Mouse (Mus musculus) stomach, embryonic 15.5 days (tissue): ENCODE data around the gene Prkcb. TPM values are rescaled to one million over a fixed set of nuclear protein-coding genes. Genes with fewer than 3 reads are reported as not detected.

Experiments used
- ATAC-seq: fragments of 200-750 bp; cut with Nextera tagmentation; 2 replicates; pipeline ENCODE4 v1.8.0; 2017; ENCODE audit warnings: low read depth, moderate number of reproducible peaks, moderate TSS enrichment; ENCODE audit not compliant: insufficient read depth, low FRiP score
- H3K27ac ChIP-seq: fragments of 300-500 bp; sonication (generic); 2 replicates; pipeline ENCODE4 v1.5.1; 2015; ENCODE audit warnings: mild to moderate bottlenecking, inconsistent platforms
- H3K27me3 ChIP-seq: fragments of 300-500 bp; sonication (generic); replicated peaks from 2 replicates; pipeline ENCODE4 v1.6.1; 2015; ENCODE audit warnings: inconsistent platforms
- H3K36me3 ChIP-seq: fragments of 300-500 bp; sonication (generic); 2 replicates; pipeline ENCODE4 v1.6.1; 2015; ENCODE audit warnings: inconsistent platforms
- H3K4me1 ChIP-seq: fragments of 300-500 bp; sonication (generic); 2 replicates; pipeline ENCODE4 v1.6.1; 2015; ENCODE audit warnings: inconsistent platforms
- H3K4me2 ChIP-seq: fragments of 300-500 bp; sonication (generic); 2 replicates; pipeline ENCODE4 v1.6.1; 2015; ENCODE audit warnings: mild to moderate bottlenecking, inconsistent platforms
- H3K4me3 ChIP-seq: fragments of 300-500 bp; sonication (generic); replicated peaks from 2 replicates; pipeline ENCODE4 v1.5.1; 2015; ENCODE audit warnings: inconsistent platforms
- H3K9ac ChIP-seq: fragments of 300-500 bp; sonication (generic); 2 replicates; pipeline ENCODE4 v1.6.1; 2015; ENCODE audit warnings: inconsistent platforms
- H3K9me3 ChIP-seq: fragments of 300-500 bp; sonication (generic); 2 replicates; pipeline ENCODE4 v1.6.1; 2016; ENCODE audit warnings: inconsistent platforms
- WGBS: fragments of 180-500 bp; shearing (Covaris S2); methylation state at CpG from one replicate; pipeline ENCODE4 v1.1.7; 2015; 5-methylcytosine and 5-hydroxymethylcytosine counted together
- polyA plus RNA-seq: library from polyadenylated mRNA; unstranded; fragments of >200 nt; fragmentation: Nextera tagmentation; extraction: Ambion mirVana; gene quantifications from 2 replicates; pipeline ENCODE4 v1.2.1, GENCODE M21; 2015

Prkcb gene
- polyA plus RNA-seq, 1 experiment from 2014 or later: 14.3 TPM

- peak; percentile 43; the same call in 1 of the 2 replicates for ATAC-seq
- WGBS: 66% methylated on average over 9 of the region's 9 CpGs
- Histone ChIP-seq H3K9ac (no peak overlapping the region), H3K36me3 (no peaks in the 10 kb centered on the region), H3K27me3 (no peaks in the 10 kb centered on the region), H3K4me3 (no peak overlapping the region), H3K4me2 (no peak overlapping the region), H3K27ac (no peak overlapping the region), H3K4me1 (no peaks in the 10 kb centered on the region), H3K9me3 (no peaks in the 10 kb centered on the region)
Measured at GRCm38 (mm10) chr7:122459203-122459965, 170.8 kb downstream of the Prkcb start.

DNA sequence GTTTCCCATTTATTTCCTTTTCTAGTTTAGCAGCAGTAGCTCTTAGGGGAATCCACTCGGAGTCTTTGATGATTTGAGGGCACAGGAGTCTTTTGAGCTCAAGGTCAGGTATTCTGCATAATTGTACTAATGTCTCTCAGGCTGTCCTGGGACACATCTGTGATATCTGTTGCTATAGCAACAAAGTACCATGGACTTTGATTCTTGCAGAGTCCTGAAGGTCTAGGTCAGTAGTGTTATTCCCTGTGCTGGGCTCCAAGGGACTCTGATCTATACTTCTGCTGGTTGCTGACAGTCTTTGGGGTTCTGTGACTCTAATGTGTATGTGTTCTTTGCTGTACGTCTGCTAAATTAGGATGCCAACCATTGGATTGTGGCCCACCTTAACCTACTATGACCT lies 171.5 kb downstream of the Prkcb start:
- Histone ChIP-seq H3K4me2 (no peak overlapping the region), H3K4me3 (no peak overlapping the region), H3K27ac (no peak overlapping the region), H3K27me3 (no peaks in the 10 kb centered on the region), H3K4me1 (no peaks in the 10 kb centered on the region), H3K9me3 (no peaks in the 10 kb centered on the region), H3K36me3 (no peaks in the 10 kb centered on the region), H3K9ac (no peak overlapping the region)
- no peak for ATAC-seq
- WGBS: 35% methylated on average over 2 of the region's 2 CpGs

DNA sequence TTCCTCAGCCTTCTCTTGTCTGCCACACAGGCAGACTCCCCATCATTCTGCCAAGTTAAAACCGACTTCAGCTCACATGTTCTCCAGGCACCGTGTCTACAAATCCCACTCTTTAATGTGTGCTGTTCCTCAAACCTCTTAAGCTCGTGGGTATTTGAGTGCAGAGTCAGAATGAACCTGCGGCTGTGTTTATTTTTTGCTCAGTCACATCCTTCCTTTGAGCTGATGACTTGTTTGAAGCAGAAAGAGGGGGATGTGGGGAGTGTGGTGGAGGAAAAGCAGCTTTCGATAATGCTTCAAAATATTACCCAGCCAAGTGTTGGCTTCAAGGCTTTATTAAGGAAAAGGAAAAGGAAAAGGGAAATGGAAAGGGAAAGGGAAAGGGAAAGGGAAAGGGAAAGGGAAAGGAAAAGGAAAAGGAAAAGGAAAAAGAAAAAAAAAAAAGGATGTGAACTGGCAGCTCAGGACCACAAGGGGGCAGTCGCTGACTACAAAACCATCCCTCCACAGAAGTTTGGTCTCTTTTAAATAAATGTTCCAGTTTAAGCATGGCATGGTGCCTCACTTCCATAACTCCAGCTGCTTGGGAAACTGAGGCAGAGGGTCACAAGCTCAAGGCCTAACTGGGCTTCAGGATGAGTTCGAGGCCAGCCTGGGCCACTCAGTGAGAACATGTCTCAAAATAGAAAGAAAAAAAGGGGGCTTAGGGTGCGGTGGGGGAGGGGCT lies 177.4 kb downstream of the Prkcb start:
- no peak overlapping the region for H3K4me2 ChIP-seq
- H3K4me3 ChIP-seq: no peak overlapping the region
- no peaks in the 10 kb centered on the region for H3K9me3 ChIP-seq
- H3K4me1 ChIP-seq: no peaks in the 10 kb centered on the region
- WGBS: 35% methylated on average over 8 of the region's 8 CpGs
- H3K36me3 ChIP-seq: no peaks in the 10 kb centered on the region
- no peak overlapping the region for H3K9ac ChIP-seq
- 0 out of 2 replicates have a peak, but pooled peaks cover 5% of the 10 kb centered on the region for H3K27me3 ChIP-seq
- no peak for ATAC-seq
- no peak overlapping the region for H3K27ac ChIP-seq

DNA sequence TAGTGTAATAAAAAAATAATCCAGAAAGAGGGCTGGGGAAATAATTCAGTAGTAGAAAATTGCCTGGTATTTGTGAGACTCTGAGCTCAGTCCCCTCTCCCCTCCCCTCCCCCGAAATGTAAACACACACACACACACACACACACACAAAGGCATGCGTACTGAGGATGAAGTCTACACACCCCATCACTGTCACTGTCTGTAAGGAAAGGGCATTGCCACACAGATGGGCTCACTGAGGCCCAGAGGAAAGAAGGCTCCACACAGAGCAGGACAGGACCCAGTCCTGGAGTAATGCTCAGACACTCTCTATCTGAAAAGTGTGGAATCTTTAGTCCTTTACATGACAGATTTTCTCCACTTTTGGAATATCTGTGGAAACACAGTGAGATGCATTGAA lies 178.2 kb downstream of the Prkcb start:
- Histone ChIP-seq H3K4me2 (no peak overlapping the region), H3K4me3 (no peak overlapping the region), H3K36me3 (no peaks in the 10 kb centered on the region), H3K4me1 (no peaks in the 10 kb centered on the region), H3K27me3 (0 out of 2 replicates have a peak, but pooled peaks cover 5% of the 10 kb centered on the region), H3K9ac (no peak overlapping the region), H3K27ac (no peak overlapping the region), H3K9me3 (no peaks in the 10 kb centered on the region)
- no peak for ATAC-seq
- 64% methylated on average over 2 of the region's 2 CpGs for WGBS

- H3K4me2 ChIP-seq: no peak overlapping the region
- H3K36me3 ChIP-seq: no peaks in the 10 kb centered on the region
- H3K27ac ChIP-seq: no peak overlapping the region
- no peaks in the 10 kb centered on the region for H3K9me3 ChIP-seq
- 0 out of 2 replicates have a peak, but pooled peaks cover 5% of the 10 kb centered on the region for H3K27me3 ChIP-seq
- no peak overlapping the region for H3K9ac ChIP-seq
- no peak for ATAC-seq
- H3K4me3 ChIP-seq: no peak overlapping the region
- WGBS: 69% methylated on average over 8 of the region's 8 CpGs
- H3K4me1 ChIP-seq: no peaks in the 10 kb centered on the region
Measured at GRCm38 (mm10) chr7:122467831-122468230, 179.3 kb downstream of the Prkcb start.

GRCm38 (mm10) chr7:122470370-122471280 lies 182.1 kb downstream of the Prkcb start:
- H3K4me3 ChIP-seq: no peak overlapping the region
- H3K36me3 ChIP-seq: no peaks in the 10 kb centered on the region
- H3K27me3 ChIP-seq: 0 out of 2 replicates have a peak, but pooled peaks cover 5% of the 10 kb centered on the region
- WGBS: 52% methylated on average over 18 of the region's 18 CpGs
- no peak overlapping the region for H3K9ac ChIP-seq
- no peaks in the 10 kb centered on the region for H3K4me1 ChIP-seq
- H3K4me2 ChIP-seq: no peak overlapping the region
- H3K9me3 ChIP-seq: no peaks in the 10 kb centered on the region
- no peak overlapping the region for H3K27ac ChIP-seq
- no peak for ATAC-seq

DNA sequence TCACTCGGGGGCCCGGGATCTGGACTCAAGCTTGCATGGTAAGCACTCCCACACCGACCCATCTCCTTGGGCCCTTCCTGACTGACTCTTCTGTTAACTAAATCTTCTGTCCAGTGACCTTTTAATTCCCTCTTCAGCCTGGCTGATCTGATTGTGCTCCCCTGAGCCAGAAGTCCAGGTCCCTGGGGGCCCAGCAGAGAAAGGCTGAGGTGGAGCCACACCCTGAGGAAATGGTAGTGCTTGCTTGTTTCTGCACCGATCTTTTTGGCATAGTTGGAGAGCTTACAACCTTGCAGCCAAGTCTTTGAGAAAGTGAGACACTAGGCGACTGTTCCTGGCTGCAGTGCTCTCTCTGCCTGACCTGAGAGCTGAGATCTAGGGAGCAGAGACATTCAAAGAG lies 183.7 kb downstream of the Prkcb start:
- 0 out of 2 replicates have a peak, but pooled peaks cover 5% of the 10 kb centered on the region for H3K27me3 ChIP-seq
- no peaks in the 10 kb centered on the region for H3K36me3 ChIP-seq
- no peak overlapping the region for H3K27ac ChIP-seq
- H3K9me3 ChIP-seq: no peaks in the 10 kb centered on the region
- WGBS: 75% methylated on average over 5 of the region's 5 CpGs
- no peak overlapping the region for H3K4me2 ChIP-seq
- H3K4me1 ChIP-seq: no peaks in the 10 kb centered on the region
- ATAC-seq: no peak
- no peak overlapping the region for H3K9ac ChIP-seq
- H3K4me3 ChIP-seq: no peak overlapping the region

DNA sequence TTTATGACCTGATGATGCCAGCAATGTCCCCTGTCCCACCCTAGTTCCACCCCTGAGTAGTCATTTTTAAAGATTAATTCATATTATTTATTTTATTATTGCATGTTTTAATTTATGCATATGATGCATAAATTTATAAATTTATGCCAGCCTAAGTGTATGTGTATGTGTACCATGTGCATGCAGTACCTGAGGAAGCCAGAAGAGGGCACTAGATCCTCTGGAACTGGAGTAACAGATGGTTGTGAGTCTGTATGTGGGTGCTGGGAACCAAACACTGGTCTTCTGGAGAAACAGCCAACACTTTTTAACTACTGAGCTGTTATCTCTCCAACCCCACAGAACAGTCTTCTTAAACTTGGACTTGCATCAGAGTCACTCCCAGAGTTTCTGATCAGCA lies 186.5 kb downstream of the Prkcb start:
- Histone ChIP-seq H3K9me3 (no peaks in the 10 kb centered on the region), H3K27me3 (no peaks in the 10 kb centered on the region), H3K4me2 (no peak overlapping the region), H3K4me1 (no peaks in the 10 kb centered on the region), H3K36me3 (no peaks in the 10 kb centered on the region), H3K9ac (no peak overlapping the region), H3K4me3 (no peak overlapping the region), H3K27ac (no peak overlapping the region)
- no peak for ATAC-seq

DNA sequence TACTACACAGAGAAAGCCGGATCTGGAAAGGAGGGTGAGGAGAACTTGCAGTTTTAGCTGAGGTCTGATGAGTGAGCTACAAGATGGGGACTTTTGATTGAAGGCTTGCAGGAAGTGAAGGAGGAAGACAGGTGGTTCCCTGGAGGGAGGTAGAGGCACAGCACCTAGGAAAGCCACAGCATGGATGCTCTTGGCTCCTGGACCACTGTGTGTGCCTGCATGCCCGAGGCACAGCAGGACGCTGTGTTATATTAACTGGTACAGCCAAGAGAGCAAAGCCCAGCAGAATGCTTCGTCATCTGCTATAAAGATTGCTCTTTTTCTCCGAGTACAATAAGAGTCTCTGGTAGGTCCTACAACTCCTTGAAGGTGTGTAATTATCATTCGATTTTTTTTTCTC lies 188.1 kb downstream of the Prkcb start:
- Histone ChIP-seq H3K27ac (no peak overlapping the region), H3K36me3 (no peaks in the 10 kb centered on the region), H3K9ac (no peak overlapping the region), H3K4me1 (no peaks in the 10 kb centered on the region), H3K27me3 (no peaks in the 10 kb centered on the region), H3K4me3 (no peak overlapping the region), H3K9me3 (no peaks in the 10 kb centered on the region), H3K4me2 (no peak overlapping the region)
- ATAC-seq: no peak
- WGBS: 83% methylated on average over 6 of the region's 6 CpGs

DNA sequence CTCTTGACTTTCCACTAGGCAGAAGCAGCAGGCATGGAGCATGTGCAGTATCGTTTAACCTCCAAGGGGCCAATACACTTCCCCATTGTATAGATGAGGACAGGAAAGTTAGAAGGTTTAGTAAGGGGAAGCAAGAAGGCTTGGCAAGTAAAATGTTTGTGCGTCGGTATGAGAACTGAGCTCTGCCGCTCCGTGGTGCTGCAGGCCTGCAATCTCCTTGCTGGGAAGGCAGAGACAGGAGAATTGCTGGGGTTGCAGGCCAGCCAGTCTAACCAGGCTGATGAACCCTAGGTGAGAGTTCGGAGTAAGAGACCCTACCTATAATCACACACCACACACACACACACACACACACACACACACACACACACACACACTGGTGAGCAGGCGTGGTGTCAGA lies 188.6 kb downstream of the Prkcb start:
- ATAC-seq: no peak
- Histone ChIP-seq H3K27me3 (no peaks in the 10 kb centered on the region), H3K4me2 (no peak overlapping the region), H3K4me3 (no peak overlapping the region), H3K4me1 (no peaks in the 10 kb centered on the region), H3K27ac (no peak overlapping the region), H3K9me3 (no peaks in the 10 kb centered on the region), H3K9ac (no peak overlapping the region), H3K36me3 (no peaks in the 10 kb centered on the region)
- 57% methylated on average over 7 of the region's 7 CpGs for WGBS

GRCm38 (mm10) chr7:122477566-122478564 lies 189.3 kb downstream of the Prkcb start:
- Histone ChIP-seq H3K36me3 (no peaks in the 10 kb centered on the region), H3K9ac (no peak overlapping the region), H3K4me1 (no peaks in the 10 kb centered on the region), H3K9me3 (no peaks in the 10 kb centered on the region), H3K4me3 (no peak overlapping the region), H3K27ac (no peak overlapping the region), H3K27me3 (no peaks in the 10 kb centered on the region), H3K4me2 (no peak overlapping the region)
- ATAC-seq: no peak
- 20% methylated on average over 21 of the region's 21 CpGs for WGBS
